Mouse (Mus musculus) erythroblast, embryonic 14.5 days (primary cell): ENCODE results near the gene Ugt1a5. TPM values are rescaled to one million over a fixed set of nuclear protein-coding genes. Genes with fewer than 3 reads are reported as not detected.
A peak's percentile ranks its signal among the peaks of the same experiment; 100 is the strongest.

Experiments used
- H3K27me3 ChIP-seq: 2 replicates; pipeline ENCODE4 v1.6.1; 2012; ENCODE audit warnings: inconsistent platforms; ENCODE audit not compliant: control insufficient read depth
- H3K36me3 ChIP-seq: 2 replicates; pipeline ENCODE4 v1.6.1; 2012; ENCODE audit warnings: mild to moderate bottlenecking, inconsistent platforms; ENCODE audit not compliant: control insufficient read depth
- H3K4me1 ChIP-seq: 2 replicates; pipeline ENCODE4 v1.6.1; 2012; ENCODE audit warnings: inconsistent platforms; ENCODE audit not compliant: control insufficient read depth
- H3K4me3 ChIP-seq: replicated peaks from 2 replicates; pipeline ENCODE3; 2012; ENCODE audit warnings: moderate library complexity, mild to moderate bottlenecking, inconsistent platforms
- H3K9me3 ChIP-seq: 2 replicates; pipeline ENCODE4 v1.6.1; 2012; ENCODE audit warnings: low read length, inconsistent platforms, mixed read lengths; ENCODE audit not compliant: control insufficient read depth
- GATA1 ChIP-seq: IDR thresholded peaks from 2 replicates; pipeline ENCODE4 v1.6.1; 2012; ENCODE audit warnings: low read length, inconsistent platforms, mixed read lengths
- TAL1 ChIP-seq: IDR thresholded peaks from 3 replicates; pipeline ENCODE4 v1.6.1; 2012; ENCODE audit warnings: low read length, inconsistent platforms, mixed read lengths
- polyA plus RNA-seq: library from polyadenylated mRNA; stranded (reverse); fragments of >175 nt; gene quantifications from 2 replicates; pipeline ENCODE4 v1.2.3, GENCODE M21; 2012

The Ugt1a5 gene
- polyA plus RNA-seq, 1 experiment, result not detected

DNA sequence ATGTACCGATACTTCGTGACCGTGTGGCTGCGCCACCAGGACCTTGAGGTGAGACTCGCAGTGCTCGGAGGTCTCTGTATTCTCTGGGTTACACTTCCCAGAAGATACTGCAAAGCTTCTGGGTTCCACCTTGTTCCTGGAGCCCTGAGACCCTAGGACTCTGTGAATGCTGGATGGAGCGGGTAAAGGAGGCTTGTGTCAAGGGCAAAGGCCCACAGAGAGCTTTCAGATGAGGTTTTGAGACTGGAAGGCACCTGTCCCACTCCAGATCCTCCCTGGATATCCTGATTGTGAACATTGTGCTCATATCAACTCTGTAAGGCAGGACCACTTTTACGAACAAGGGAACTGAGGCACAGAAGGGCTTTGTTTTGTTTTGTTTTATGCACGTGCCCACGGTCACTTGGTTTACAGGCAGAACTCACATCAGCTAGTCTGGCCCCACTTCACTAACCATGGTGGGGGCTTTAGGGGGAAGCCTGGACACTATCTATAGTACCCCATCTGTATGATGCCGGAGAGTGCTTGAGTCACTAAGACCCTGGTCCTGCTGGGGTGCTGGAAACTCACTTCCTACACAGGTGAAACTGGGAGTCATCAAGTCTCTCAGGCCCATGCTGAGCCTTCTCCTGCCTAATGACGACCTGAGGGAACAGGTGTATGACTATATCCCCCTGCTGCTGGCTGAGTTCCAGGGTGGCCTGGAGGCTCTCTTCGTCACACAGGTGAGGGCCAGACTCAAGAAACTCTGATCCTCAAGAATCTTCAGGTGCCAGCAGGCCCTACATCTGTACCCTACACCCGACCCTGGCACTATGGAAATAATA lies 67.8 kb downstream of the Ugt1a5 start:
- Histone ChIP-seq H3K9me3 (peaks cover 61% of the 10 kb centered on the region), H3K4me3 (no peak overlapping the region), H3K36me3 (no peaks in the 10 kb centered on the region), H3K27me3 (peaks cover 5% of the 10 kb centered on the region; the same call in 1 of the 2 replicates), H3K4me1 (no peaks in the 10 kb centered on the region)
- TF ChIP-seq GATA1, result no peak
- no peak for TF ChIP-seq TAL1

DNA sequence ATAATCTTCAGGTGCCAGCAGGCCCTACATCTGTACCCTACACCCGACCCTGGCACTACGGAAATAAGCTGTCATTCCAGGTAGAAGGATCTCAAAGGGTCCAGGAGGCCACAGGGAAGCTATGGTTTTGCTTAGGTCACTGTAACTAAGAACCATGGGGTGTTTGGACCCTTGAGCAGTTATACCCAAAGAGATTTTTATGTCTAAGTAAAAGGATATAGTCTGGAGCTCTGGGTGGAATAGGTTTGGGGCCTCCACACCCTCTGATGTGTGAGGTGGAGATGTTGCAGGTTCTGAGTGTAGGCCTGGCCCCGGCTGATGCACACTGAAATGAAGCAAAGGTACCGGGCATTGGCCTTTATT lies 68.4 kb downstream of the Ugt1a5 start:
- no peak overlapping the region for H3K4me3 ChIP-seq
- H3K27me3 ChIP-seq, result peaks cover 5% of the 10 kb centered on the region; the same call in 1 of the 2 replicates
- H3K9me3 ChIP-seq, result peaks cover 67% of the 10 kb centered on the region
- H3K36me3 ChIP-seq, result no peaks in the 10 kb centered on the region
- H3K4me1 ChIP-seq, result no peaks in the 10 kb centered on the region
- TF ChIP-seq TAL1, result no peak
- TF ChIP-seq GATA1, result no peak

- Histone ChIP-seq H3K36me3 (no peaks in the 10 kb centered on the region), H3K9me3 (peaks cover 71% of the 10 kb centered on the region)
These were observed 68.8 kb downstream of the Ugt1a5 start for GRCm38 (mm10) chr1:88234646-88235045.

GRCm38 (mm10) chr1:88235046-88235893 lies 69.5 kb downstream of the Ugt1a5 start:
- no peak overlapping the region for H3K4me3 ChIP-seq
- H3K36me3 ChIP-seq, result no peaks in the 10 kb centered on the region
- H3K27me3 ChIP-seq, result peaks cover 5% of the 10 kb centered on the region; the same call in 1 of the 2 replicates
- 0 out of 3 replicates have a peak, but pooled peaks have one; percentile 24 for TF ChIP-seq TAL1
- TF ChIP-seq GATA1, result no peak
- peaks cover 71% of the 10 kb centered on the region for H3K9me3 ChIP-seq
- H3K4me1 ChIP-seq, result no peaks in the 10 kb centered on the region

More at GRCm38 (mm10) chr1:88234646-88235045, 68.8 kb downstream of the Ugt1a5 start:
- Histone ChIP-seq H3K4me3 (no peak overlapping the region), H3K4me1 (no peaks in the 10 kb centered on the region), H3K27me3 (peaks cover 5% of the 10 kb centered on the region; the same call in 1 of the 2 replicates)
- no peak for TF ChIP-seq TAL1
- TF ChIP-seq GATA1, result no peak

GRCm38 (mm10) chr1:88235894-88236415 lies 70.1 kb downstream of the Ugt1a5 start:
- H3K4me1 ChIP-seq, result no peaks in the 10 kb centered on the region
- H3K36me3 ChIP-seq, result no peaks in the 10 kb centered on the region
- peaks cover 72% of the 10 kb centered on the region for H3K9me3 ChIP-seq
- no peak overlapping the region for H3K4me3 ChIP-seq
- H3K27me3 ChIP-seq, result peaks cover 5% of the 10 kb centered on the region; the same call in 1 of the 2 replicates
- TF ChIP-seq TAL1 (no peak), GATA1 (no peak)

DNA sequence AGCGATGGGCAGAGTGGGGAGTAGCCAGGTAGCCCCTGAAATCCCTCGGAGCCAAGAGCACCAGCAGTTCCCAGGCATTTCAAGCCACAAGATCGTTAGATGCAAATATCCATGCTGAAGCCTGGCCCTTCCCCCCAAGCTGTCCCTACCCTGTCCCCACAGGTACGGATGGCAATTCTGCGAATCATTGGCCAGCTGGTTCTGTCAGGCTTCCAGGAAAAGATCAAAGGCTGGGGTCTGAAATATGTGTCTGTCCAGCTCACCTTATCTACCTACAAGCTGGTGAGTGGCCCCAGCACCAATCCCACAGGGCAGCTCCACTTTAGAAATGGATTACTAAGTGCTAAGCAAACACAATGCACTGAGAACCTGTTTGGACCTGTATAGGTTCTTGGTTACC lies 71.5 kb downstream of the Ugt1a5 start:
- no peak overlapping the region for H3K4me3 ChIP-seq
- TF ChIP-seq TAL1 (no peak), GATA1 (no peak)
- H3K9me3 ChIP-seq, result peaks cover 74% of the 10 kb centered on the region
- no peaks in the 10 kb centered on the region for H3K36me3 ChIP-seq
- no peaks in the 10 kb centered on the region for H3K4me1 ChIP-seq
- H3K27me3 ChIP-seq, result peaks cover 5% of the 10 kb centered on the region; the same call in 1 of the 2 replicates

DNA sequence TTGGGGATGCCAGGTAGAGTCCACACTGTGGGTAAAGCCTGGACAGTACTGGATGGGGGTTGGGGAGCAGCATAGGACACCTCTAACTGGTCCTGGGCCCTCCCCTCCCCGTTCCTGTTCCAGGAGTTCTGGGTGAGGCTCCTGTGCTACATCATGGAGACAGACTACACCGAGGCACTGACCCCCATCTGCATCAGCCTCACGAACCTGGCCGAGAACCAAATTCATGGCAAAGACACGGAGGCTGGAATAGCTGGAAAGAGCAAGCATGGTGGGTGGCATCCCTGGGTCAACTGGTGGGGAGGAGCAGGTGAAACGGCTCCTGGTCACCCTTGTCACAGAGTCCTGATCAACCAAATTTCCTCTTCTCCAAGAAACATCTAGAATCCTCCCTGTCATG lies 73.0 kb downstream of the Ugt1a5 start:
- H3K36me3 ChIP-seq, result no peaks in the 10 kb centered on the region
- H3K27me3 ChIP-seq, result peaks cover 5% of the 10 kb centered on the region; the same call in 1 of the 2 replicates
- TF ChIP-seq TAL1 (no peak), GATA1 (no peak)
- H3K4me1 ChIP-seq, result no peaks in the 10 kb centered on the region
- peaks cover 74% of the 10 kb centered on the region for H3K9me3 ChIP-seq
- no peak overlapping the region for H3K4me3 ChIP-seq

GRCm38 (mm10) chr1:88240072-88240471 lies 74.3 kb downstream of the Ugt1a5 start:
- peaks cover 75% of the 10 kb centered on the region for H3K9me3 ChIP-seq
- TF ChIP-seq TAL1 (no peak), GATA1 (no peak)
- H3K4me1 ChIP-seq, result no peaks in the 10 kb centered on the region
- H3K4me3 ChIP-seq, result no peak overlapping the region
- peaks cover 3% of the 10 kb centered on the region; the same call in 1 of the 2 replicates for H3K27me3 ChIP-seq
- no peaks in the 10 kb centered on the region for H3K36me3 ChIP-seq

DNA sequence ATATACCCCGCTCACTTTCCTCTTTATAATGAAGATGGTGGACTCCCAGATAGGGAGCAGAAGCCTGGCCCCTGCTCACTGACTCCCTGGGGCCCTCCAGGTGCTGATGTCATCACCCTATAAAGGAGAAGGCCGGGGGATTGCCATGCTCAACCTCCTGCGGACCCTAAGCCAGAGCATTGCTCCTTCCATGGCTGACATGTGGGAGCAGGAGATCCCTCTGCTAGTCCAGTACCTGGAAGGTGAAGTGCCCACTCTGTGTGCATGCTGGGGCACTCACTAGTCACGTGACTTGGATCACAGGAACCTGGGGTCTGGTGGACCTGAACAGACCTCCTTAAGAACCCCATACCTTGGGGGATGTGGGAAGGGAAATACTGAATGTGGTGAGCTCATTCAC lies 74.8 kb downstream of the Ugt1a5 start:
- H3K4me1 ChIP-seq, result no peaks in the 10 kb centered on the region

More for the DNA sequence above, 74.8 kb downstream of the Ugt1a5 start:
- peaks cover 73% of the 10 kb centered on the region for H3K9me3 ChIP-seq
- TF ChIP-seq GATA1 (no peak), TAL1 (no peak)
- H3K36me3 ChIP-seq, result no peaks in the 10 kb centered on the region
- H3K27me3 ChIP-seq, result no peaks in the 10 kb centered on the region
- H3K4me3 ChIP-seq, result no peak overlapping the region
